Mouse (Mus musculus) midbrain, embryonic 16.5 days (tissue): ENCODE results near the gene Nkain2. TPM values are rescaled to one million over a fixed set of nuclear protein-coding genes. Genes with fewer than 3 reads are reported as not detected.
"Not testable (repeated sequence)": the region's sequence is repeated elsewhere in the genome, so short reads cannot be mapped to it uniquely, and the experiment has no call there.

Experiments used
- ATAC-seq: fragments of 200-750 bp; cut with Nextera tagmentation; 2 replicates; pipeline ENCODE4 v1.8.0; 2017; ENCODE audit warnings: moderate TSS enrichment
- H3K27ac ChIP-seq: fragments of 300-500 bp; sonication (generic); 2 replicates; pipeline ENCODE4 v1.5.1; 2014; ENCODE audit warnings: mild to moderate bottlenecking, low read length, mixed read lengths
- H3K27me3 ChIP-seq: fragments of 300-500 bp; sonication (generic); 2 replicates; pipeline ENCODE4 v1.6.1; 2014; ENCODE audit warnings: low read depth, low read length, mixed read lengths; ENCODE audit not compliant: control insufficient read depth, insufficient read depth
- H3K36me3 ChIP-seq: fragments of 300-500 bp; sonication (generic); 2 replicates; pipeline ENCODE4 v1.6.1; 2014; ENCODE audit warnings: mild to moderate bottlenecking, low read length, moderate library complexity, mixed read lengths; ENCODE audit not compliant: control insufficient read depth, insufficient read depth
- H3K4me1 ChIP-seq: fragments of 300-500 bp; sonication (generic); 2 replicates; pipeline ENCODE4 v1.6.1; 2014; ENCODE audit warnings: mild to moderate bottlenecking, low read length, mixed read lengths; ENCODE audit not compliant: control insufficient read depth, insufficient read depth
- H3K4me2 ChIP-seq: fragments of 300-500 bp; sonication (generic); 2 replicates; pipeline ENCODE4 v1.6.1; 2014; ENCODE audit warnings: mild to moderate bottlenecking, low read length, mixed read lengths
- H3K4me3 ChIP-seq: fragments of 300-500 bp; sonication (generic); 2 replicates; pipeline ENCODE4 v1.5.1; 2014; ENCODE audit warnings: low read depth, mild to moderate bottlenecking, low read length, moderate library complexity, mixed read lengths
- H3K9ac ChIP-seq: fragments of 300-500 bp; sonication (generic); 2 replicates; pipeline ENCODE4 v1.6.1; 2014; ENCODE audit warnings: low read depth, low read length, mixed read lengths
- H3K9me3 ChIP-seq: fragments of 300-500 bp; sonication (generic); replicated peaks from 2 replicates; pipeline ENCODE4 v1.6.1; 2014; ENCODE audit warnings: mild to moderate bottlenecking, low read length, mixed read lengths; ENCODE audit not compliant: control insufficient read depth, poor library complexity, severe bottlenecking
- WGBS: fragments of 180-500 bp; shearing (Covaris S2); extraction: QIAGEN DNeasy Blood & Tissue Kit; methylation state at CpG from one replicate; pipeline ENCODE4 v1.1.7; 2014; 5-methylcytosine and 5-hydroxymethylcytosine counted together
- polyA plus RNA-seq: library from polyadenylated mRNA; unstranded; fragments of >200 nt; fragmentation: Nextera tagmentation; extraction: Ambion mirVana; gene quantifications from 2 replicates; pipeline ENCODE4 v1.2.1, GENCODE M21; 2015

The Nkain2 gene
- polyA plus RNA-seq, 1 experiment from 2014 or later: 15.2 TPM

- H3K4me2 ChIP-seq: no peak overlapping the region
- H3K9me3 ChIP-seq: no peaks in the 10 kb centered on the region
- ATAC-seq: no peak
- H3K27ac ChIP-seq: no peak overlapping the region
- no peak overlapping the region for H3K4me3 ChIP-seq
- H3K9ac ChIP-seq: no peak overlapping the region
- no peaks in the 10 kb centered on the region for H3K36me3 ChIP-seq
- WGBS: 95% methylated on average over 2 of the region's 2 CpGs
- no peaks in the 10 kb centered on the region for H3K4me1 ChIP-seq
- no peaks in the 10 kb centered on the region for H3K27me3 ChIP-seq
These were observed 958.3 kb downstream of the Nkain2 start for GRCm38 (mm10) chr10:31931961-31932360.

DNA sequence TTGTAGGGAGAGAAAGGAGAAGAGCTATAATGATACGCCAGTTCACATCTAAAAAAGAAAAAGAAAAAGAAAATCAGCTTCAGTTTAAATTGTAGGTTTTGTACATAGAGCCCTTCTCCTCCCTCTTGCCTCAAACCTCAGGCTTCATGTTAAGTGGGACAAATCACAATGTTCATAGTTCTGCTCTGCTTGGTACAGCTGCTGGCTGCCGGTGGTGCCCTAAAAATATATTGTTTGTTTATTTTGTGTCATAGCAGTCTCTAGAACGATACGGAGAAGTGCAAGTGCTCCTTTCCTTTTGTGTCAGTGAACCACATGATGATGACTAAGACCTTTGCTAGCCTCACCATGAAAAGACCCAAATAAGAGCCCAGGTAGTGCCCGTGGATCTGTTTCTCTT lies 962.6 kb downstream of the Nkain2 start:
- H3K4me2 ChIP-seq: no peak overlapping the region
- no peaks in the 10 kb centered on the region for H3K4me1 ChIP-seq
- no peak for ATAC-seq
- H3K36me3 ChIP-seq: no peaks in the 10 kb centered on the region
- no peaks in the 10 kb centered on the region for H3K27me3 ChIP-seq
- WGBS: 87% methylated on average over 5 of the region's 5 CpGs
- no peaks in the 10 kb centered on the region for H3K9me3 ChIP-seq
- no peak overlapping the region for H3K4me3 ChIP-seq
- H3K9ac ChIP-seq: no peak overlapping the region
- H3K27ac ChIP-seq: no peak overlapping the region

- not testable (repeated sequence) for H3K9me3 ChIP-seq, H3K9ac ChIP-seq, H3K4me2 ChIP-seq, H3K4me3 ChIP-seq, H3K27me3 ChIP-seq, H3K27ac ChIP-seq, ATAC-seq, H3K4me1 ChIP-seq, H3K36me3 ChIP-seq
- WGBS: 91% methylated on average over 3 of the region's 3 CpGs
These were observed 969.4 kb downstream of the Nkain2 start for GRCm38 (mm10) chr10:31920901-31921300.

- Histone ChIP-seq H3K36me3 (no peaks in the 10 kb centered on the region), H3K4me2 (no peak overlapping the region), H3K9me3 (no peaks in the 10 kb centered on the region), H3K4me1 (no peaks in the 10 kb centered on the region), H3K27me3 (no peaks in the 10 kb centered on the region), H3K9ac (no peak overlapping the region), H3K27ac (no peak overlapping the region), H3K4me3 (no peak overlapping the region)
- WGBS: 22% methylated on average over 3 of the region's 3 CpGs
- ATAC-seq: no peak
These were observed 982.8 kb downstream of the Nkain2 start for GRCm38 (mm10) chr10:31907488-31907887.

- Histone ChIP-seq H3K27me3 (no peaks in the 10 kb centered on the region), H3K9me3 (no peaks in the 10 kb centered on the region), H3K4me2 (no peak overlapping the region), H3K36me3 (no peaks in the 10 kb centered on the region), H3K4me1 (no peaks in the 10 kb centered on the region), H3K9ac (no peak overlapping the region), H3K27ac (no peak overlapping the region), H3K4me3 (no peak overlapping the region)
- ATAC-seq: no peak
- WGBS: 90% methylated on average over 2 of the region's 2 CpGs
These were observed 990.8 kb downstream of the Nkain2 start for GRCm38 (mm10) chr10:31899501-31899900.

GRCm38 (mm10) chr10:31873323-31873895 lies 1016.9 kb downstream of the Nkain2 start:
- Histone ChIP-seq H3K4me2 (no peak overlapping the region), H3K4me3 (no peak overlapping the region), H3K9me3 (no peaks in the 10 kb centered on the region), H3K27ac (no peak overlapping the region), H3K36me3 (no peaks in the 10 kb centered on the region), H3K9ac (no peak overlapping the region), H3K4me1 (no peaks in the 10 kb centered on the region), H3K27me3 (no peaks in the 10 kb centered on the region)
- 69% methylated on average over 4 of the region's 4 CpGs for WGBS
- ATAC-seq: 0 out of 2 replicates have a peak, but pooled peaks have one; percentile 45

- no peak overlapping the region for H3K4me3 ChIP-seq
- no peaks in the 10 kb centered on the region for H3K9me3 ChIP-seq
- no peaks in the 10 kb centered on the region for H3K27me3 ChIP-seq
- H3K9ac ChIP-seq: no peak overlapping the region
- H3K4me2 ChIP-seq: no peak overlapping the region
- no peaks in the 10 kb centered on the region for H3K36me3 ChIP-seq
- ATAC-seq: no peak
- WGBS: 94% methylated on average over 1 of the region's 1 CpGs
- no peak overlapping the region for H3K27ac ChIP-seq
- no peaks in the 10 kb centered on the region for H3K4me1 ChIP-seq
These were observed 1022.0 kb downstream of the Nkain2 start for GRCm38 (mm10) chr10:31868275-31868674.

DNA sequence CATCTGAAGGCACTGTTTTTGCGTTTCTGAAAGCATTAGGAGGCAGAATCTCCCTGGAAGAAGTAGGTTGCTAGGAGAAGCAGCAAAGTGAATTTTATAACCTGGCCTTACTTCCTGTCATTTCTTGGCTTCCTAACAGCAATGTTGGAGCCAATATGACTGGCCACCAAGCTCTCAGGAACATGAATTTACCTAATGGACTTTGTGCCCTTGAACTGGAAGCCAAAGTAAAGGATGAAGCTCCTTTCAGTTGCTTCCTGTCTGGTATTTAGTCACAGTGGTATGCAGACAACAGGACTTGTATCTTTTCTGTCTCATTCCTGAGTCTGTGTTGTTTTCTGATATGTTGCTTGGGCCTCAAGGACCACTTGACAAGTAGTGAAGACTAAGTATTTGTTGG lies 1063.2 kb downstream of the Nkain2 start:
- no peaks in the 10 kb centered on the region for H3K4me1 ChIP-seq
- no peak for ATAC-seq
- no peaks in the 10 kb centered on the region for H3K9me3 ChIP-seq
- no peak overlapping the region for H3K4me2 ChIP-seq
- no peak overlapping the region for H3K9ac ChIP-seq
- H3K27me3 ChIP-seq: no peaks in the 10 kb centered on the region
- H3K4me3 ChIP-seq: no peak overlapping the region
- H3K36me3 ChIP-seq: no peaks in the 10 kb centered on the region
- H3K27ac ChIP-seq: no peak overlapping the region
- 82% methylated on average over 1 of the region's 1 CpGs for WGBS

DNA sequence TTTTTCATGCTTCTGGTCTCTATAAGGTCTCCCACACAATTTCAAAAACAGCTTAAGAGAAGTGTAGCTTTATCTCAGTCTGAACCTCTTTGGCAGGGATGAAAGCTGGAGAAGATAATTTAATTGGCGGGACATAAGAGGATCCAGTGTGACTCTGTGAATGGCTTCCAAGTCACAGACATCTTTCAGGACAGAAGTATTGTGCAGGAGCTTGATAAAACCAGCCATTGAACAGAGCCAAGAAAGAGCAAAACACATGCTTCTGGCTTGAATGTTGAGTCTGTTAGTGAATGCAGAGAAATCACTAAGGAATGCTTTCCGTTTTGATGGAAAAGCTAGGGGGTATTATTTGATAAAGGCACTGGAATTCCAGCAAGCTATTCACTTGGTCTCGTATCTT lies 1077.7 kb downstream of the Nkain2 start:
- Histone ChIP-seq H3K4me1 (no peaks in the 10 kb centered on the region), H3K4me2 (no peak overlapping the region), H3K36me3 (no peaks in the 10 kb centered on the region), H3K9ac (no peak overlapping the region), H3K27ac (no peak overlapping the region), H3K4me3 (no peak overlapping the region), H3K9me3 (no peaks in the 10 kb centered on the region), H3K27me3 (no peaks in the 10 kb centered on the region)
- ATAC-seq: peak; percentile 76
- WGBS: 33% methylated on average over 3 of the region's 3 CpGs
